Mouse (Mus musculus): ENCODE measurements around the gene Fmnl3. TPM values are rescaled to one million over a fixed set of nuclear protein-coding genes. Genes with fewer than 3 reads are reported as not detected.

Gene Fmnl3
- total RNA-seq, 1 experiment from 2014 or later, result 21.3 TPM

- DNase-seq, result peak; percentile 88
Observed at GRCm38 (mm10) chr15:99316314-99317266, 53.7 kb downstream of the Fmnl3 start.

- DNase-seq, result no peak
Observed at GRCm38 (mm10) chr15:99314891-99315290, 55.4 kb downstream of the Fmnl3 start.

- no peak for DNase-seq
Observed at GRCm38 (mm10) chr15:99310617-99311016, 59.7 kb downstream of the Fmnl3 start.

GRCm38 (mm10) chr15:99309549-99309948, 60.7 kb downstream of the Fmnl3 start:
- DNase-seq, result no peak

- DNase-seq, result no peak
Observed at GRCm38 (mm10) chr15:99307476-99307875, 62.8 kb downstream of the Fmnl3 start.

GRCm38 (mm10) chr15:99296213-99296612, 74.1 kb downstream of the Fmnl3 start:
- DNase-seq, result no peak

- peak; percentile 66 for DNase-seq
Observed at GRCm38 (mm10) chr15:99295484-99295981, 74.7 kb downstream of the Fmnl3 start, which contains the start of gene Fam186b. TSS of gene Fam186b (minus strand) at chr15:99295888.

GRCm38 (mm10) chr15:99294813-99295374, 75.4 kb downstream of the Fmnl3 start, which contains the start of gene Prpf40b:
TSS of gene Prpf40b (plus strand) at chr15:99295087.
- peak; percentile 98 for DNase-seq

GRCm38 (mm10) chr15:99294287-99294686, 76.0 kb downstream of the Fmnl3 start:
- no peak for DNase-seq

GRCm38 (mm10) chr15:99290586-99290985, 79.7 kb downstream of the Fmnl3 start:
- no peak for DNase-seq

GRCm38 (mm10) chr15:99285189-99285535, 85.1 kb downstream of the Fmnl3 start:
- no peak for DNase-seq

- peak; percentile 44 for DNase-seq
Observed at GRCm38 (mm10) chr15:99284527-99285188, 85.6 kb downstream of the Fmnl3 start.

GRCm38 (mm10) chr15:99283456-99283855, 86.8 kb downstream of the Fmnl3 start:
- DNase-seq, result no peak

- no peak for DNase-seq
Observed at GRCm38 (mm10) chr15:99278271-99278670, 92.0 kb downstream of the Fmnl3 start.

GRCm38 (mm10) chr15:99276095-99276494, 94.2 kb downstream of the Fmnl3 start:
- no peak for DNase-seq

Other genes starting within 250 kb of the Fmnl3 start
- gene Spats2, start 244.6 kb downstream of the Fmnl3 start, total RNA-seq (2021), result 18.5 and 19.9 TPM in 2 replicates
- 1.1 and 1.8 TPM in 2 replicates for gene Kcnh3, start 145.6 kb downstream of the Fmnl3 start, total RNA-seq (2021)
- 41.4 and 41.9 TPM in 2 replicates for gene Mcrs1, start 118.5 kb downstream of the Fmnl3 start, total RNA-seq (2021)
- gene Prpf40b, start 75.4 kb downstream of the Fmnl3 start, total RNA-seq (2021), result 44.8 and 46.5 TPM in 2 replicates
- 2.0 and 2.8 TPM in 2 replicates for gene Fam186b, start 74.6 kb downstream of the Fmnl3 start, total RNA-seq (2021)
- gene Tmbim6, start 22.4 kb upstream of the Fmnl3 start, total RNA-seq (2021), result 571 and 598 TPM in 2 replicates
- 25.6 and 29.0 TPM in 2 replicates for gene Nckap5l, start 87.3 kb upstream of the Fmnl3 start, total RNA-seq (2021)
- 3.9 and 6.8 TPM in 2 replicates for gene Bcdin3d, start 104.2 kb upstream of the Fmnl3 start, total RNA-seq (2021)
- gene Faim2, start 157.7 kb upstream of the Fmnl3 start, total RNA-seq (2021), result 16.3 and 17.2 TPM in 2 replicates
- gene Aqp2, start 208.6 kb upstream of the Fmnl3 start, total RNA-seq (2021), result 1.4 and 1.7 TPM in 2 replicates
- gene Aqp5, start 220.3 kb upstream of the Fmnl3 start, total RNA-seq (2021), result 2.1 and 2.3 TPM in 2 replicates
- not detected in 2 replicates for gene Aqp6, start 230.9 kb upstream of the Fmnl3 start, total RNA-seq (2021)